In genomic region chr17:50101416-50101815, GRCm38 (mm10) we compare ENCODE assay signal across 16 mouse cellular contexts.
"Had no signal": no experiment of that assay in that cellular context is flagged by ENCODE, and none has a peak within 500 bp of the region (broad histone marks: within the 10 kb centered on the region; RNA-seq: fewer than 3 reads in every experiment).

No protein-coding gene starts in this region.

- H3K27me3 ChIP-seq: limb, embryonic 13.5 days; midbrain, embryonic 13.5 days; neural tube, embryonic 15.5 days had no signal

- H3K4me1 ChIP-seq: limb, embryonic 13.5 days; megakaryocyte, embryonic 14.5 days had no signal

- ATAC-seq: midbrain, embryonic 13.5 days had no signal

- H3K9me3 ChIP-seq: megakaryocyte, embryonic 14.5 days had no signal

- H3K27ac ChIP-seq: kidney, postnatal 0 days; limb, embryonic 13.5 days; midbrain, embryonic 13.5 days; neural tube, embryonic 15.5 days had no signal

- H3K36me3 ChIP-seq: limb, embryonic 13.5 days; midbrain, embryonic 13.5 days had no signal

- H3K9ac ChIP-seq: limb, embryonic 13.5 days; lung, embryonic 14.5 days; midbrain, embryonic 13.5 days; neural tube, embryonic 15.5 days had no signal

- H3K4me3 ChIP-seq: limb, embryonic 13.5 days; megakaryocyte, embryonic 14.5 days; midbrain, embryonic 13.5 days; myocyte; neural tube, embryonic 15.5 days had no signal

- DNase-seq: kidney, adult 9 months; kidney, postnatal 36 days; left cerebral cortex, postnatal 4 days; lung, embryonic 14.5 days; lung, postnatal 10 days; lung, postnatal 4 days; right cerebral cortex, adult 18-20 months; right cerebral cortex, postnatal 25 days; thymus, adult 18-20 months; thymus, postnatal 14 days had no signal

- H3K4me2 ChIP-seq: limb, embryonic 13.5 days; lung, embryonic 14.5 days; midbrain, embryonic 13.5 days; neural tube, embryonic 15.5 days had no signal
